In genomic region chr16:55503273-55503672, GRCm38 (mm10) we compare ENCODE assay signal across 13 mouse cellular contexts.
DNase-seq lines count a peak whose midpoint lies in the region; ATAC-seq and TF ChIP-seq lines count a peak whose summit lies in the region.
"Had no signal": no experiment of that assay in that cellular context is flagged by ENCODE, and none has a peak within 500 bp of the region (broad histone marks: within the 10 kb centered on the region; RNA-seq: fewer than 3 reads in every experiment).

No protein-coding gene starts in this region.

- no peak for ATAC-seq in kidney, postnatal 0 days (replicated peaks; ENCODE audit: low FRiP score, low read depth)
- ATAC-seq in heart, embryonic 12.5 days (ENCODE audit: insufficient number of reproducible peaks, low FRiP score) = no peak

- no peak for DNase-seq in kidney, postnatal 0 days (ENCODE audit: low spot score)
- no peak for DNase-seq in kidney, adult 9 months
- peak; percentile 11 for DNase-seq in retina, postnatal 1 day
- no peak for DNase-seq in retina, embryonic 14.5 days (ENCODE audit: low spot score)
- peak; percentile 74 for DNase-seq in ZHBTc4 (ENCODE audit: low read depth, low spot score)
- DNase-seq in spleen, postnatal 14 days (ENCODE audit: low spot score in 2 of 2) = no peak
- no peak for DNase-seq in yolk sac, embryonic 10.5 days (ENCODE audit: low spot score)
- DNase-seq: cerebellum, adult 18-20 months; gastrocnemius, postnatal 10 days; heart, postnatal 10 days; kidney, adult 11 months had no signal

- peak; percentile 39; the same call in 1 of the 2 replicates for TF ChIP-seq CTCF in kidney, postnatal 0 days (IDR thresholded peaks at IDR 0.05; ENCODE audit: low read depth)

- no peaks in the 10 kb centered on the region for H3K36me3 ChIP-seq in kidney, postnatal 0 days (ENCODE audit: insufficient read depth, low read length)
- no peaks in the 10 kb centered on the region for H3K36me3 ChIP-seq in heart, embryonic 12.5 days

- H3K27me3 ChIP-seq in kidney, postnatal 0 days (ENCODE audit: insufficient read depth, low read length) = no peaks in the 10 kb centered on the region
- no peaks in the 10 kb centered on the region for H3K27me3 ChIP-seq in heart, embryonic 12.5 days (replicated peaks)
- H3K27me3 ChIP-seq: megakaryocyte, embryonic 14.5 days had no signal

- H3K27ac ChIP-seq in kidney, postnatal 0 days = no peak overlapping the region
- no peak overlapping the region for H3K27ac ChIP-seq in heart, embryonic 12.5 days (ENCODE audit: poor library complexity, severe bottlenecking)

- H3K4me2 ChIP-seq in kidney, postnatal 0 days (ENCODE audit: low read length) = no peak overlapping the region
- H3K4me2 ChIP-seq in heart, embryonic 12.5 days = no peak overlapping the region

- H3K4me3 ChIP-seq in kidney, postnatal 0 days (replicated peaks; ENCODE audit: low read depth, low read length) = no peak overlapping the region
- H3K4me3 ChIP-seq in heart, embryonic 12.5 days = no peak overlapping the region
- H3K4me3 ChIP-seq: megakaryocyte, embryonic 14.5 days had no signal

- H3K4me1 ChIP-seq in kidney, postnatal 0 days (replicated peaks; ENCODE audit: insufficient read depth, low read length) = no peaks in the 10 kb centered on the region
- peaks cover 4% of the 10 kb centered on the region; the same call in 1 of the 2 replicates for H3K4me1 ChIP-seq in heart, embryonic 12.5 days (replicated peaks)

- no peaks in the 10 kb centered on the region for H3K9me3 ChIP-seq in kidney, postnatal 0 days (replicated peaks; ENCODE audit: low read length)
- H3K9me3 ChIP-seq in heart, embryonic 12.5 days (replicated peaks) = no peaks in the 10 kb centered on the region
- H3K9me3 ChIP-seq: megakaryocyte, embryonic 14.5 days had no signal

- H3K9ac ChIP-seq in kidney, postnatal 0 days (ENCODE audit: low read depth, low read length) = no peak overlapping the region
- H3K9ac ChIP-seq in heart, embryonic 12.5 days = no peak overlapping the region

Comparison
In these comparisons a context has a peak if more than half of its experiments do, and no peak if none do; other contexts are left out.
1. DNase-seq: peak in retina, postnatal 1 day (single experiment) and ZHBTc4 (single experiment); none in kidney, postnatal 0 days (single experiment), kidney, adult 9 months (single experiment), retina, embryonic 14.5 days (single experiment), spleen, postnatal 14 days (0 of 2) and yolk sac, embryonic 10.5 days (single experiment).